9 mouse cellular contexts compared by ENCODE assay signal in the genomic region with DNA sequence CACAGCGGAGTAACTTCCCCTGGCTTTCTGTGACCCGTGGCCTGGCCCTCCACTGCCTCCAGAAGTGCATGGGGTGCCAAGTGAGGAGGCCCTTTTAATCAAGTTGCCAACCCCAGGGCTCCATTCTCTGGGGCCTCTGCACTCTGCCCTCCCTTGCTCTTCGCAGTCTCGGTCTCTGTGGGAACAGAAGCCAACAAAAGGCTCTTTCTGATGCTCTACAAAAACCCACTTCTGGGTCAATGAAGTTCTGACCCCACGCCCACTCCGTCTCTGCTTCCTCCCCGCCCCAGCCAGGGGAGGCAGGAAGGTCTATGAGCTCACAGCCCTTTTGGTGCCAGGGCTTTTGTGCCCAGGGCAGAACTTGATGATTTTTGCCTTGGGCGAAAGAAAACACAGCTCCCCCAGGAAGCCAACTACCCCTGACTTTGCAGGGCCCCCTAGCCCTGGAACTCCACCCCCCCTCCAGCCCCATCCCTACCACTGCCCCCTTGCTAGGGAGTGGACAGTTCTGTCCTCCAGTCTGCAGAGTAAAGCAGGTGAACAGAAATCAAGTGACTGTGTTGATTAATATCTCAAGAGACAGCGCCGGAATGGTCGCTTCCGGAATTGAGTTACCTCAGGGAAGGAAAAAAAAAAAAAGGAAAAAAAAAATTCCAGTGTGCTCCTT.
DNase-seq lines count a peak whose midpoint lies in the region; ATAC-seq lines count a peak whose summit lies in the region.
"Had no signal": no experiment of that assay in that cellular context is flagged by ENCODE, and none has a peak within 500 bp of the region (broad histone marks: within the 10 kb centered on the region; RNA-seq: fewer than 3 reads in every experiment).

No protein-coding gene starts in this region.

- H3K4me3 ChIP-seq in heart, embryonic 11.5 days (ENCODE audit: low read depth, low read length), result no peak overlapping the region
- no peak overlapping the region for H3K4me3 ChIP-seq in hindbrain, embryonic 15.5 days
- no peak overlapping the region for H3K4me3 ChIP-seq in liver, embryonic 11.5 days (ENCODE audit: low read depth, low read length)
- H3K4me3 ChIP-seq: left cerebral cortex, adult 2 months had no signal

- intact Hi-C loops in heart, postnatal 25 days (cut with DNase I), result no loop called here

- WGBS in heart, embryonic 11.5 days (ENCODE audit: insufficient replicate concordance), result 62% methylated on average over 12 of the region's 12 CpGs
- 13% methylated on average over 12 of the region's 12 CpGs for WGBS in hindbrain, embryonic 15.5 days
- 77% methylated on average over 12 of the region's 12 CpGs for WGBS in liver, embryonic 11.5 days

- no peak overlapping the region for H3K9ac ChIP-seq in heart, embryonic 11.5 days (ENCODE audit: low read depth, low read length)
- no peak overlapping the region for H3K9ac ChIP-seq in hindbrain, embryonic 15.5 days
- H3K9ac ChIP-seq in liver, embryonic 11.5 days (ENCODE audit: low read depth, low read length), result no peak overlapping the region

- H3K36me3 ChIP-seq in heart, embryonic 11.5 days (ENCODE audit: control insufficient read depth, insufficient read depth, low read length), result no peaks in the 10 kb centered on the region; the same call in 1 of the 2 replicates
- H3K36me3 ChIP-seq in hindbrain, embryonic 15.5 days, result no peaks in the 10 kb centered on the region
- no peaks in the 10 kb centered on the region for H3K36me3 ChIP-seq in liver, embryonic 11.5 days (ENCODE audit: control insufficient read depth, insufficient read depth, low read length)

- H3K4me2 ChIP-seq in heart, embryonic 11.5 days, result no peak overlapping the region
- H3K4me2 ChIP-seq in hindbrain, embryonic 15.5 days, result no peak overlapping the region
- no peak overlapping the region for H3K4me2 ChIP-seq in liver, embryonic 11.5 days

- no peaks in the 10 kb centered on the region for H3K9me3 ChIP-seq in heart, embryonic 11.5 days (replicated peaks; ENCODE audit: control insufficient read depth, low read length)
- no peaks in the 10 kb centered on the region for H3K9me3 ChIP-seq in hindbrain, embryonic 15.5 days
- H3K9me3 ChIP-seq in liver, embryonic 11.5 days (ENCODE audit: control insufficient read depth, low read length), result no peaks in the 10 kb centered on the region

- H3K4me1 ChIP-seq in heart, embryonic 11.5 days (ENCODE audit: control insufficient read depth, insufficient read depth, low read length), result peaks cover 72% of the 10 kb centered on the region
- H3K4me1 ChIP-seq in hindbrain, embryonic 15.5 days (replicated peaks), result peaks cover 67% of the 10 kb centered on the region
- H3K4me1 ChIP-seq in liver, embryonic 11.5 days (replicated peaks; ENCODE audit: control insufficient read depth, insufficient read depth, low read length), result peaks cover 23% of the 10 kb centered on the region

- H3K27ac ChIP-seq in heart, embryonic 11.5 days (ENCODE audit: low read depth, low read length), result peak overlapping the region; percentile 82
- H3K27ac ChIP-seq in hindbrain, embryonic 15.5 days (replicated peaks), result peak overlapping the region; percentile 74
- no peak overlapping the region for H3K27ac ChIP-seq in liver, embryonic 11.5 days (ENCODE audit: low read depth, low read length)
- H3K27ac ChIP-seq: left cerebral cortex, adult 2 months had no signal

- ATAC-seq in heart, embryonic 11.5 days (replicated peaks; ENCODE audit: insufficient number of reproducible peaks, low FRiP score, low TSS enrichment), result no peak
- peak; percentile 78 for ATAC-seq in hindbrain, embryonic 15.5 days (ENCODE audit: low FRiP score, low read depth)
- ATAC-seq in liver, embryonic 11.5 days (replicated peaks; ENCODE audit: low FRiP score), result no peak; the same call in 1 of the 2 replicates

- no peak for DNase-seq in heart, postnatal 25 days (ENCODE audit: low spot score)
- DNase-seq in embryo, embryonic 10.5 days (ENCODE audit: low spot score), result peak; percentile 87
- peak; percentile 51 for DNase-seq in lung, postnatal 10 days
- DNase-seq in liver, embryonic 11.5 days (ENCODE audit: low spot score), result no peak
- DNase-seq in T-cell, adult 2 months (ENCODE audit: low spot score), result no peak
- DNase-seq in urinary bladder, postnatal 36 days (ENCODE audit: low spot score in 2 of 2), result no peak

- no peaks in the 10 kb centered on the region for H3K27me3 ChIP-seq in heart, embryonic 11.5 days (ENCODE audit: control insufficient read depth, insufficient read depth, low read length)
- H3K27me3 ChIP-seq in hindbrain, embryonic 15.5 days, result no peaks in the 10 kb centered on the region
- no peaks in the 10 kb centered on the region for H3K27me3 ChIP-seq in liver, embryonic 11.5 days (replicated peaks; ENCODE audit: control insufficient read depth, insufficient read depth, low read length)

Comparison
In these comparisons a context has a peak if more than half of its experiments do, and no peak if none do; other contexts are left out.
1. DNase-seq: peak in embryo, embryonic 10.5 days (single experiment) and lung, postnatal 10 days (single experiment); none in heart, postnatal 25 days (single experiment), liver, embryonic 11.5 days (single experiment), T-cell, adult 2 months (single experiment) and urinary bladder, postnatal 36 days (0 of 2).